24 mouse cellular contexts compared by ENCODE assay signal in the genomic region with DNA sequence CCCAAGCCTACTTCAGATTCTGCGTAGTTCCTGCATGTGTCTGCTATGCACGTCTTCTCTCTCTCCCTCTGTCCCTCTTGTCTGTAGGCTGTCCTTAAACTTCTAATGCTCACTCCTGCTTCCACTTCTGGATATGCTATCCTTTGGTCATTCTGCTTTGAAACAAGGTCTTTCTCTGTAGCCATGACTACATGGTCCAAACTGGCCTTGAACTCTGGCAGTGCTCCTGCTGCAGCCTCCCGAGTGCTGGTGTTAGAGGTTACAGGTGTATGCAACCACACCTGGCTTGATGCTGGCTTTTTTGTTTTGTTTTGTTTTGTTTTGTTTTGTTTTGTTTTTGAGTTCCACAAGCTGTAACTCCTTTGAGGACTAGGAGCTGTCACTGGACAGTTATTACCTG. TPM values are rescaled to one million over a fixed set of nuclear protein-coding genes. Genes with fewer than 3 reads are reported as not detected.
DNase-seq lines count a peak whose midpoint lies in the region; ATAC-seq lines count a peak whose summit lies in the region.
"Had no signal": no experiment of that assay in that cellular context is flagged by ENCODE, and none has a peak within 500 bp of the region (broad histone marks: within the 10 kb centered on the region; RNA-seq: fewer than 3 reads in every experiment).

No protein-coding gene starts in this region.

- intact Hi-C loops in left cerebral cortex, postnatal 25 days (cut with DNase I): no loop called here

- no peak for ATAC-seq in kidney, embryonic 16.5 days (ENCODE audit: low FRiP score, low TSS enrichment)
- ATAC-seq in embryonic facial prominence, embryonic 13.5 days (ENCODE audit: insufficient number of reproducible peaks, insufficient read depth, low FRiP score, low TSS enrichment, low read depth): no peak
- ATAC-seq in limb, embryonic 13.5 days (ENCODE audit: low FRiP score, low read depth): no peak
- ATAC-seq: forebrain, embryonic 16.5 days; lung, postnatal 0 days; Patski had no signal

- H3K27ac ChIP-seq in kidney, embryonic 16.5 days (ENCODE audit: low read length): no peak overlapping the region
- H3K27ac ChIP-seq in embryonic facial prominence, embryonic 13.5 days: peak overlapping the region; percentile 55; the same call in 1 of the 2 replicates
- peak overlapping the region; percentile 91; the same call in 1 of the 2 replicates for H3K27ac ChIP-seq in limb, embryonic 13.5 days
- H3K27ac ChIP-seq: hindbrain, embryonic 14.5 days; stomach, postnatal 0 days had no signal

- H3K4me2 ChIP-seq in kidney, embryonic 16.5 days (replicated peaks; ENCODE audit: low read depth, low read length): no peak overlapping the region
- no peak overlapping the region; the same call in 1 of the 2 replicates for H3K4me2 ChIP-seq in embryonic facial prominence, embryonic 13.5 days
- no peak overlapping the region for H3K4me2 ChIP-seq in limb, embryonic 13.5 days (replicated peaks)
- H3K4me2 ChIP-seq: heart, embryonic 15.5 days; hindbrain, embryonic 14.5 days had no signal

- no peaks in the 10 kb centered on the region for H3K27me3 ChIP-seq in kidney, embryonic 16.5 days (ENCODE audit: insufficient read depth, low read length)
- no peaks in the 10 kb centered on the region for H3K27me3 ChIP-seq in embryonic facial prominence, embryonic 13.5 days
- no peaks in the 10 kb centered on the region for H3K27me3 ChIP-seq in limb, embryonic 13.5 days
- H3K27me3 ChIP-seq: heart, embryonic 15.5 days; Patski had no signal

- no peak overlapping the region for H3K9ac ChIP-seq in kidney, embryonic 16.5 days (replicated peaks; ENCODE audit: low read length)
- H3K9ac ChIP-seq in embryonic facial prominence, embryonic 13.5 days: no peak overlapping the region
- no peak overlapping the region for H3K9ac ChIP-seq in limb, embryonic 13.5 days
- H3K9ac ChIP-seq: heart, embryonic 15.5 days; hindbrain, embryonic 14.5 days had no signal

- H3K36me3 ChIP-seq in kidney, embryonic 16.5 days (ENCODE audit: insufficient read depth, low read length): no peaks in the 10 kb centered on the region
- 0 out of 2 replicates have a peak, but pooled peaks cover 5% of the 10 kb centered on the region for H3K36me3 ChIP-seq in embryonic facial prominence, embryonic 13.5 days
- peaks cover 9% of the 10 kb centered on the region for H3K36me3 ChIP-seq in limb, embryonic 13.5 days
- H3K36me3 ChIP-seq: heart, embryonic 15.5 days had no signal

- 81% methylated on average over 3 of the region's 3 CpGs for WGBS in kidney, embryonic 16.5 days
- 87% methylated on average over 3 of the region's 3 CpGs for WGBS in embryonic facial prominence, embryonic 13.5 days
- WGBS in limb, embryonic 13.5 days: 95% methylated on average over 3 of the region's 3 CpGs

- peak; percentile 18 for DNase-seq in adrenal gland, postnatal 14 days
- no peak for DNase-seq in adrenal gland, postnatal 4 days (ENCODE audit: low spot score in 2 of 2)
- DNase-seq in kidney, adult 9 months: peak; percentile 19
- no peak for DNase-seq in layer of hippocampus, adult 18-20 months (ENCODE audit: low spot score in 2 of 2)
- DNase-seq in left cerebral cortex, postnatal 25 days (ENCODE audit: low spot score in 2 of 2): no peak
- DNase-seq: cerebellum, adult 18-20 months; embryo, embryonic 11 days; gastrocnemius, postnatal 36 days; liver; right cerebral cortex, postnatal 4 days; thymus, adult 2 months; thymus, postnatal 4 days had no signal

- H3K4me1 ChIP-seq in kidney, embryonic 16.5 days (ENCODE audit: insufficient read depth, low read length): peaks cover 74% of the 10 kb centered on the region
- peaks cover 86% of the 10 kb centered on the region for H3K4me1 ChIP-seq in embryonic facial prominence, embryonic 13.5 days
- H3K4me1 ChIP-seq in limb, embryonic 13.5 days: peaks cover 87% of the 10 kb centered on the region

- no peaks in the 10 kb centered on the region for H3K9me3 ChIP-seq in kidney, embryonic 16.5 days (ENCODE audit: low read length)
- H3K9me3 ChIP-seq in embryonic facial prominence, embryonic 13.5 days: no peaks in the 10 kb centered on the region
- no peaks in the 10 kb centered on the region for H3K9me3 ChIP-seq in limb, embryonic 13.5 days
- H3K9me3 ChIP-seq: forebrain, embryonic 10.5 days; heart, embryonic 15.5 days had no signal

- no peak overlapping the region for H3K4me3 ChIP-seq in kidney, embryonic 16.5 days (ENCODE audit: low read length)
- H3K4me3 ChIP-seq in embryonic facial prominence, embryonic 13.5 days: no peak overlapping the region
- H3K4me3 ChIP-seq in limb, embryonic 13.5 days: no peak overlapping the region
- H3K4me3 ChIP-seq: forebrain, embryonic 10.5 days; heart, embryonic 15.5 days had no signal

RNA-seq across cellular contexts. Expression of a gene that starts 6.7 kb away (rescaled TPM):
- total RNA-seq in adrenal gland, postnatal 14 days (2021): 24.5 and 29.3 TPM in 2 replicates
- total RNA-seq in adrenal gland, postnatal 4 days (2021): 10 to 100 TPM; 46.4 to 50.6 TPM
- polyA plus RNA-seq in kidney, embryonic 16.5 days (2015; fragmentation: Nextera tagmentation; extraction: Ambion mirVana): 31.4 and 32.5 TPM in 2 replicates
- polyA plus RNA-seq in embryonic facial prominence, embryonic 13.5 days (2015; fragmentation: Nextera tagmentation; extraction: Ambion mirVana): 39.4 and 44.7 TPM in 2 replicates
- polyA plus RNA-seq in limb, embryonic 13.5 days (2015; fragmentation: Nextera tagmentation; extraction: Ambion mirVana): 46.5 and 49.8 TPM in 2 replicates
- 10 to 100 TPM; 18.3 to 26.6 TPM for total RNA-seq in layer of hippocampus, adult 18-20 months (2021)
- total RNA-seq in left cerebral cortex, postnatal 25 days (2021): 10 to 100 TPM in 1 of 2 experiments, 1 to 10 TPM in 1; 9.4 to 12.1 TPM

RNA-seq across cellular contexts. Expression of a gene that starts 26.8 kb away (rescaled TPM):
- 3.5 and 5.8 TPM in 2 replicates for total RNA-seq in adrenal gland, postnatal 14 days (2021)
- total RNA-seq in adrenal gland, postnatal 4 days (2021): 1 to 10 TPM; 7.5 to 9.1 TPM
- 36.2 and 38.6 TPM in 2 replicates for polyA plus RNA-seq in kidney, embryonic 16.5 days (2015; fragmentation: Nextera tagmentation; extraction: Ambion mirVana)
- 26.9 and 31.5 TPM in 2 replicates for polyA plus RNA-seq in embryonic facial prominence, embryonic 13.5 days (2015; fragmentation: Nextera tagmentation; extraction: Ambion mirVana)
- 31.4 and 32.3 TPM in 2 replicates for polyA plus RNA-seq in limb, embryonic 13.5 days (2015; fragmentation: Nextera tagmentation; extraction: Ambion mirVana)
- total RNA-seq in layer of hippocampus, adult 18-20 months (2021): under 1 TPM; 0.36 to 0.79 TPM
- total RNA-seq in left cerebral cortex, postnatal 25 days (2021): under 1 TPM; 0.21 to 0.60 TPM

RNA-seq across cellular contexts. Expression of a gene that starts 48.4 kb away (rescaled TPM):
- total RNA-seq in adrenal gland, postnatal 14 days (2021): not detected in 2 replicates
- total RNA-seq in adrenal gland, postnatal 4 days (2021): 1 to 10 TPM in 1 of 2 experiments, under 1 TPM in 1; 0.50 to 1.0 TPM
- 0.59 TPM in 1 of 2 replicates, not detected in the other for polyA plus RNA-seq in kidney, embryonic 16.5 days (2015; fragmentation: Nextera tagmentation; extraction: Ambion mirVana)
- polyA plus RNA-seq in embryonic facial prominence, embryonic 13.5 days (2015; fragmentation: Nextera tagmentation; extraction: Ambion mirVana): 0.34 and 0.44 TPM in 2 replicates
- polyA plus RNA-seq in limb, embryonic 13.5 days (2015; fragmentation: Nextera tagmentation; extraction: Ambion mirVana): 0.41 and 0.78 TPM in 2 replicates
- 1 to 10 TPM in 1 of 2 experiments, under 1 TPM in 1; 0.52 to 1.2 TPM for total RNA-seq in layer of hippocampus, adult 18-20 months (2021)
- 1 to 10 TPM; 2.9 to 3.0 TPM for total RNA-seq in left cerebral cortex, postnatal 25 days (2021)
- total RNA-seq: gastrocnemius, postnatal 36 days had no signal
- polyA plus RNA-seq: liver, embryonic 16.5 days; macrophage had no signal

Comparison
In these comparisons a context has a peak if more than half of its experiments do, and no peak if none do; other contexts are left out.
1. DNase-seq: peak in adrenal gland, postnatal 14 days (single experiment) and kidney, adult 9 months (single experiment); none in adrenal gland, postnatal 4 days (0 of 2), layer of hippocampus, adult 18-20 months (0 of 2) and left cerebral cortex, postnatal 25 days (0 of 2).